Mouse (Mus musculus) neural tube, embryonic 14.5 days (tissue): ENCODE results near the gene Nebl. TPM values are rescaled to one million over a fixed set of nuclear protein-coding genes. Genes with fewer than 3 reads are reported as not detected.

Experiments
- ATAC-seq: fragments of 200-750 bp; cut with Nextera tagmentation; 2 replicates; pipeline ENCODE4 v1.8.0; 2017; ENCODE audit warnings: low read depth, mild to moderate bottlenecking, moderate TSS enrichment, moderate library complexity
- H3K27ac ChIP-seq: fragments of 300-500 bp; sonication (generic); 2 replicates; pipeline ENCODE4 v1.5.1; 2014; ENCODE audit warnings: low read depth, mild to moderate bottlenecking, control low read depth, low read length, moderate library complexity, mixed read lengths
- H3K27me3 ChIP-seq: fragments of 300-500 bp; sonication (generic); 2 replicates; pipeline ENCODE4 v1.6.1; 2014; ENCODE audit warnings: low read length; ENCODE audit not compliant: control insufficient read depth, insufficient read depth
- H3K36me3 ChIP-seq: fragments of 300-500 bp; sonication (generic); 2 replicates; pipeline ENCODE4 v1.6.1; 2014; ENCODE audit warnings: low read length, mixed read lengths; ENCODE audit not compliant: control insufficient read depth, insufficient read depth
- H3K4me1 ChIP-seq: fragments of 300-500 bp; sonication (generic); 2 replicates; pipeline ENCODE4 v1.6.1; 2014; ENCODE audit warnings: low read length; ENCODE audit not compliant: control insufficient read depth, insufficient read depth
- H3K4me2 ChIP-seq: fragments of 300-500 bp; sonication (generic); 2 replicates; pipeline ENCODE4 v1.6.1; 2014; ENCODE audit warnings: mild to moderate bottlenecking, low read depth, low read length, control low read depth
- H3K4me3 ChIP-seq: fragments of 300-500 bp; sonication (generic); 2 replicates; pipeline ENCODE4 v1.5.1; 2014; ENCODE audit warnings: low read depth, low read length, control low read depth, mixed read lengths
- H3K9ac ChIP-seq: fragments of 300-500 bp; sonication (generic); replicated peaks from 2 replicates; pipeline ENCODE4 v1.6.1; 2014; ENCODE audit warnings: low read depth, mild to moderate bottlenecking, control low read depth, low read length, mixed read lengths
- H3K9me3 ChIP-seq: fragments of 300-500 bp; sonication (generic); 2 replicates; pipeline ENCODE4 v1.6.1; 2016; ENCODE audit warnings: low read length; ENCODE audit not compliant: control insufficient read depth
- WGBS: fragments of 180-500 bp; shearing (Covaris S2); extraction: QIAGEN DNeasy Blood & Tissue Kit; methylation state at CpG from one replicate; pipeline ENCODE4 v1.1.7; 2014; 5-methylcytosine and 5-hydroxymethylcytosine counted together
- polyA plus RNA-seq: library from polyadenylated mRNA; unstranded; fragments of >200 nt; fragmentation: Nextera tagmentation; extraction: Ambion mirVana; gene quantifications from 2 replicates; pipeline ENCODE4 v1.2.1, GENCODE M21; 2014

The Nebl gene
- polyA plus RNA-seq, 1 experiment from 2014 or later = 16.7 TPM

DNA sequence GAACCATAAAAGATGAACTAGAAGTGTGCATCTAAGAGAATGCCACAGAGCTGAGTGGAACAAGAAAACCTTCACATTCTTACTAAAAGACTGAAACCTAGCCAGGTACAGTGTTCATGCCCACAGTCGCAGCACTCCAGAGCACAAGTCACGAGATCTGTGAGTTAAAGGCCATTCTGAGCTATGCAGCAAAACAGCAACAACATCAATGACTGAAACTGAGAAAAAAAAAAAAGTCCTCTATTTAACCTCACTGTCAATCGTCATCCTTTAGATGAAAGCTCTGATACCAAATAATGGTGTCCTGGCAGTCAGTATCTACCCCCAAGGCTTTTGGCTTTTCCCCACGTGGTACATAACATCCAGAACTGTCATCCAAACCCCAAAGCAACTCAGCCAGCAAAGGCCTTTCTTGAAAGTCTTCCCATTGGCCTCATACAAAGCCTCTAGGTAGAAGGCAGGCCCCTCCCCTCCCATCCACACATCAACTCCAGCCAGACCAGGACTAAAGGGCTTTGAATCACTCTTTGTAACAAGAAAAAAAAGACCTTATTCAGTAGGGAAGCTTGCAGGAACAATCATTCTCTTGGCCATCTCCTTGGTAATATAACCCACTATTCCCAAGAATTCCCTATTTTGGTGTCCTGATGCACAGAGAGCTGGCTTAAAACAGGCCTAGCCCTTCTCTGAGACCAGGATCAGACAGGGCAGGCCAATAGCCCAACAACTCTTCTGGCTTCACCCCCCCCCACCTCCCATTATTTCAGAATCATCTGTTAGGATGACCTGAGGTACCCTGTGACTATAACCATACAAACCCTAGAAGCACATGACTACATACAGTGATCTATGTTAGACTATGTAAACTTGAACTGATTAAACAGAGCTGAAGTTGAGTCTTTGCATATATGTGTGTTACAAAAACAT is 32.8 kb downstream of the Nebl start:
- Histone ChIP-seq H3K27me3 (no peaks in the 10 kb centered on the region), H3K9me3 (no peaks in the 10 kb centered on the region), H3K36me3 (no peaks in the 10 kb centered on the region), H3K4me2 (no peak overlapping the region), H3K27ac (no peak overlapping the region), H3K4me3 (no peak overlapping the region), H3K9ac (no peak overlapping the region), H3K4me1 (0 out of 2 replicates have a peak, but pooled peaks cover 2% of the 10 kb centered on the region)
- WGBS = 40% methylated on average over 4 of the region's 4 CpGs
- peak; percentile 77; the same call in 1 of the 2 replicates for ATAC-seq

DNA sequence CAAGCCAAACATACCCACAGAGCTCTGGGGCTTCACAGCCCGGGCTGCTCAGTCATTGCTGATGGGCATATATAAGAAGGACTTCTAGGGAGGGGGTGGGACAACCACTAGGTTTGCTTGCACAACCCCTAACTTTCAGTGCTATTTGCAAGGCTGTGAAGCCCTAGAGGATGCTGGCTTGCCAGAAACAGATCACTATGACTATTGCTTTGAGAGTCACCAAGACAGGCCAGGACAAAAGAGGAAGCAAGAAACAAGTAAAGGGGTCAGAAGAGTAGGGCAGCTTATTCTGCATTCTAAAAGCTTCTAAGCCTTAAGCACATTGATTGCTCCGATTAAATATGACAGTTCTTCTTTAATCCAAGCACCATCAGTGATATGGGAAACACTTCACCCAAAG is 38.3 kb downstream of the Nebl start:
- Histone ChIP-seq H3K4me2 (no peak overlapping the region), H3K27ac (no peak overlapping the region), H3K27me3 (no peaks in the 10 kb centered on the region), H3K36me3 (no peaks in the 10 kb centered on the region), H3K4me1 (no peaks in the 10 kb centered on the region), H3K4me3 (no peak overlapping the region), H3K9me3 (no peaks in the 10 kb centered on the region), H3K9ac (no peak overlapping the region)
- no peak for ATAC-seq
- 82% methylated on average over 2 of the region's 2 CpGs for WGBS

DNA sequence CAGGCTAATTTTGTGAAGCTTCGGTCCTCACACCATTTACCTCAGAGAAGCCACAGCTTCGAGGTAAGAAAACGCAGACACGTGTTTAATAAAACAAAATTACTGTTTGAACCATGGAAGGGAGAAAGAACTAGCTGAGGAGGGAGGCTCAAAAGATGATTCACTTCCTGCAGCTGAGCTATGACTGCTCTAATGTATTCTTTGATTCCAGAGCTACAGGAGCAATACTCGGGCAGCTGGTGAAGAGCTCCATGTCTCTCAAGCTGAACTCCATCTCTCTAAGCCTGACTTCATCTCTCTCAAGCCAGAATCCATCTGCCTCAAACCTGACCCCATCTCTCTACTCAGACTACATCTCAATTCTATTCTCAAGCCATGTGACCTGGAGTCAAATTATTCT is 41.0 kb downstream of the Nebl start:
- no peak overlapping the region for H3K27ac ChIP-seq
- H3K9ac ChIP-seq = no peak overlapping the region
- WGBS = 82% methylated on average over 5 of the region's 5 CpGs
- no peaks in the 10 kb centered on the region for H3K36me3 ChIP-seq
- ATAC-seq = no peak
- H3K27me3 ChIP-seq = no peaks in the 10 kb centered on the region
- H3K4me2 ChIP-seq = no peak overlapping the region
- H3K4me3 ChIP-seq = no peak overlapping the region
- H3K9me3 ChIP-seq = no peaks in the 10 kb centered on the region
- no peaks in the 10 kb centered on the region for H3K4me1 ChIP-seq

DNA sequence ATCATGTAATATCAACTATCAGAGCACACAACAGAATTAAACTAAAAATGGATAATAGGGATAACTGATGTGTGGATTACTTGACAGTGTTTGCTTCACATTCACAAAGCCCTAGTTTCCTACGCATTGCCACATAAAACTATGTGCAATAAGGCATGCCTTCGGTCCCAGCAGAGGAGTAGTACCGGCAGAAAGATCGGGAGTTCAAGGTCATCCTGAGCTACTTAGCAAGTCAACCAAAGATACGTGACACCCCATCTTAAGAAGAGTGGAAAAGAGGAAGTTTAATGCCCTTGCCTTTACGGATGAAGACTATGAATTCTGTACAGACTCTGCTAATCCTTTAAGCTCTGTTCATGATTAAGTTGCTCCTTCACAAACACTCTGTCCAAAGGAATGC is 44.1 kb downstream of the Nebl start:
- no peak overlapping the region for H3K9ac ChIP-seq
- H3K27ac ChIP-seq = no peak overlapping the region
- H3K9me3 ChIP-seq = no peaks in the 10 kb centered on the region
- H3K4me2 ChIP-seq = no peak overlapping the region
- no peak for ATAC-seq
- H3K27me3 ChIP-seq = no peaks in the 10 kb centered on the region
- no peak overlapping the region for H3K4me3 ChIP-seq
- H3K4me1 ChIP-seq = no peaks in the 10 kb centered on the region; the same call in 1 of the 2 replicates
- WGBS = 94% methylated on average over 6 of the region's 6 CpGs
- H3K36me3 ChIP-seq = no peaks in the 10 kb centered on the region

DNA sequence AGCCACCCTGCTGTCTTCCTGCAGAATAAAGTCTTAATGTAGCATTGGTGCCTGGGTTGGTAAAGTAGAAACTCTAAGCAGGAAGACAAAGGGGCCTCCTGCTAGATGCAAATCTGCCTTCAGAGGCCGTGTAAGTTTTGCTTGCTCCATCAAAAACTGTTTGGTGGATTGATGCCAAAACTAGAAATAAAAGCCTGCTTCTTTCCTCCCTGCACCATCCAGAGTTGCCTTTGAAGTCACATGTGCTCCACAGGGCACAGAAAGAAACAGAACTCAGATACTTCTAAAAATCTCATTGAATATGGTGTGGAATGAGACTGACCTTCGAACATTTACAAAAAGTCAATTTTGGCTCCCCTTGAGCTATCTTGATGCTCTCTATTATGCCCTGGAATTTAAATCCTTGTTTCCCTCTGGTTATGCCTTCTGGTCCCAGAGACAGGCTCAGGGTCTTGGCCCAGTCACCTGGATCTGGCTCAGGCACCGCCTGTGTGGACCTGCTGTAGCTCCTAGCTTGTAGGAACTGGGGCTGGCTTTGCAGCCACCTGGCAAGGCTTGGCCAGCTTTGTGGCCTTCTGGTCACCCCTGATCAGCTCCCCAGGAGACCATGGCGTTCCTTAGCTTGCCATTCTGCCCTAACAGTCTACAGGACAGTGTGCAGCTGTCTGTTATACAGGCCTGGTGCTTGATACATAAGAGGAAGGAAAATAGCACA is 47.8 kb downstream of the Nebl start:
- no peak; the same call in 1 of the 2 replicates for ATAC-seq
- WGBS = 65% methylated on average over 4 of the region's 4 CpGs
- H3K27ac ChIP-seq = no peak overlapping the region

DNA sequence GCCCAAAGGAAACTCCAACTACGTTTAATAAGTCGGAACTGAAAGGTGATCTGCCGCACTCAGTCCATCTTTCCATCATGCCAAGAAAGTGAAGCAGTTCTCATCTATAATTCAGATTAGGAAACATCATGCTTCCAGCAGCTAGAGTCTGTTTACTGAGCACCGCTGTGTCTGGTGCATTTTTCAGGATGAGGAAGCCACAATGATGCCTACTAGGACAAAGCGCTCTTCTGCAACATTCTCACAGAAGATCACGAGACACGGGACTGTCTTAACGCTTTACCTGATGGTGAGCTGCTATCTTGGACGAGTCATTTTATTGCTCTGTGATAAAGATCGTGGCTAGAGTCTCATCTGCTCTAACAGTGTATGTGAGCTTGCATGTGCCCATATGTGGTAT is 59.1 kb downstream of the Nebl start:
- no peak overlapping the region for H3K9ac ChIP-seq
- H3K27ac ChIP-seq = no peak overlapping the region
- H3K4me2 ChIP-seq = no peak overlapping the region
- H3K36me3 ChIP-seq = no peaks in the 10 kb centered on the region
- ATAC-seq = no peak
- H3K27me3 ChIP-seq = no peaks in the 10 kb centered on the region
- WGBS = 88% methylated on average over 10 of the region's 10 CpGs
- H3K4me3 ChIP-seq = no peak overlapping the region
- H3K9me3 ChIP-seq = no peaks in the 10 kb centered on the region
- no peaks in the 10 kb centered on the region for H3K4me1 ChIP-seq

More for the DNA sequence above, 47.8 kb downstream of the Nebl start:
- Histone ChIP-seq H3K9me3 (no peaks in the 10 kb centered on the region), H3K36me3 (no peaks in the 10 kb centered on the region), H3K4me3 (no peak overlapping the region), H3K4me1 (no peaks in the 10 kb centered on the region; the same call in 1 of the 2 replicates), H3K9ac (no peak overlapping the region), H3K4me2 (no peak overlapping the region), H3K27me3 (no peaks in the 10 kb centered on the region)

DNA sequence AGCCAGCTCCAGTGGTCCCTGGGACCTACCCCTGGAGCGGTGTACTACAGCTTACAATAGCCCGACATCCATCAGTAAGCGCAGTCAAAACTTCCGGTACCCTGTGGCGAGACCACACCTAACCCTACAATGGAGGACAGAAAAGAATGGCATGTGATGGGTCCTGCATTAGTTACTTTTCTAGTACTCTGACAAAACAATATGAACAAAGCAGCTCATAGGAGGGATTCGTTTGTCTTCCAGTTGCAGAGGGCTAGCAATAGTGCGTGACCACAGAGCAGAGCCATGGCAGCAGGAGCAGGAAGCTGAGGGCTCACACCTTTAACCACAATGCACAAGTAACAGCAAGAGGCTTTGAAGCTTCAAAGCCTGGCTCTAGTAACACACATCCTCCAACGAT is 59.7 kb downstream of the Nebl start:
- no peak overlapping the region for H3K9ac ChIP-seq
- H3K4me3 ChIP-seq = no peak overlapping the region
- H3K27me3 ChIP-seq = no peaks in the 10 kb centered on the region
- H3K4me1 ChIP-seq = no peaks in the 10 kb centered on the region
- H3K36me3 ChIP-seq = no peaks in the 10 kb centered on the region
- ATAC-seq = no peak
- no peak overlapping the region for H3K4me2 ChIP-seq
- H3K9me3 ChIP-seq = no peaks in the 10 kb centered on the region
- 88% methylated on average over 8 of the region's 8 CpGs for WGBS
- H3K27ac ChIP-seq = no peak overlapping the region

DNA sequence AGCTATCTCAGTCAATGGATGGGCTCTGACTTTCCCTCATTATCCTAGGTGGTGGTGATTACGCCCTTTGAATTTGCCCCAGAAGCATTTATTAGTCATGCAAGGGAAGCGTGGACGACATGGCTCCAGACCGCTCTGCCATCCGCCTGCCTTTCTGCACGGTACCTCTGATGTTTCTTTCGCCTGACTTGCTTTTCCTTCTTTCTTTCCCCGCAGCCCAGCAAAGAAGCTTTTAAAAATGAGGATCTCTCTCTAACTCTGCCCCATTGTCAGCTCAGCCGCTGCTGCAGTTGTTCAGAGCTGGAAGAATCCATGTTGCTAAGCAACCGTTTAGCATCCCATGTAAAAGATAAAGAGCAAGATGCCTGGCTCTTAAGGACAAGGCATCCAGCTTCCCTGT is 61.3 kb downstream of the Nebl start:
- H3K4me2 ChIP-seq = peak overlapping the region; percentile 41
- H3K27me3 ChIP-seq = no peaks in the 10 kb centered on the region
- H3K27ac ChIP-seq = peak overlapping the region; percentile 86
- H3K4me3 ChIP-seq = peak overlapping the region; percentile 9; the same call in 1 of the 2 replicates
- peak; percentile 92 for ATAC-seq
- H3K4me1 ChIP-seq = no peaks in the 10 kb centered on the region
- H3K9ac ChIP-seq = peak overlapping the region; percentile 45
- no peaks in the 10 kb centered on the region for H3K36me3 ChIP-seq
- WGBS = 5% methylated on average over 10 of the region's 10 CpGs
- H3K9me3 ChIP-seq = no peaks in the 10 kb centered on the region

DNA sequence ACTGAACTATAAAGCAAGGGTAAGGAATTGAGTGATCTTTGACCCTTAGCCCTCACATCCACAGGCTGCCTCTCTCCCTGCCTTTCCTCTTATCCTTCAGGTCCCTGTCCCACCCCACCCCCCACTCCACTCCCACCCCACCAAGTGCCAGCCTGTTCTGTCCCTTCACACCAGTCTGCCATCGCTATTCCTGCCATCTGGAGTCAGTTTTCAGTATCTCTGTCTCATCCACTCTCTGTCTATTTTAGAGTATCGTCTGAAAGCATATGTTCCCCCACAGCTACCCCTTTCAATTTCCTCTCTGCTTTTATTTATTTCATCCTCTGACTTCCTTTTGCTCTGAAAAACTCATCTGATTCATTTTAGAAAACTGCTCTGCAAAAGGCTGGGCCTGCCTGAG is 62.3 kb downstream of the Nebl start:
- H3K4me1 ChIP-seq = no peaks in the 10 kb centered on the region
- H3K27me3 ChIP-seq = no peaks in the 10 kb centered on the region
- no peaks in the 10 kb centered on the region for H3K9me3 ChIP-seq
- H3K36me3 ChIP-seq = no peaks in the 10 kb centered on the region
- 42% methylated on average over 2 of the region's 2 CpGs for WGBS
- H3K4me3 ChIP-seq = no peak overlapping the region
- no peak for ATAC-seq
- H3K4me2 ChIP-seq = peak overlapping the region; percentile 41; the same call in 1 of the 2 replicates
- H3K27ac ChIP-seq = 0 out of 2 replicates have a peak overlapping the region, but pooled peaks have one; percentile 35
- no peak overlapping the region for H3K9ac ChIP-seq
